Mouse (Mus musculus) brain, adult 10 weeks (tissue): ENCODE data around the gene Fkbp3. TPM values are rescaled to one million over a fixed set of nuclear protein-coding genes. Genes with fewer than 3 reads are reported as not detected.

Source experiments
- polyA plus RNA-seq: library from polyadenylated mRNA; stranded (reverse); fragments of 350-450 nt; fragmentation: Illumina TruSeq; extraction: RNeasy Lipid Tissue Mini Kit (QIAGEN cat#74804); gene quantifications from one replicate; pipeline ENCODE4 v1.2.3, GENCODE M21; 2015; ENCODE audit warnings: low read depth, low replicate concordance

Gene Fkbp3
- polyA plus RNA-seq: 325 TPM

GRCm38 (mm10) chr12:65073611-65074178, at the start of gene Fkbp3:
TSS of gene Fkbp3 (minus strand) at chr12:65074007.

GRCm38 (mm10) chr12:65075085-65075732, 1.4 kb upstream of the Fkbp3 start, which contains the start of gene Fancm:
TSS of gene Fancm (plus strand) at chr12:65075603.

GRCm38 (mm10) chr12:65036190-65036870, 37.5 kb downstream of the Fkbp3 start, which contains the start of gene Prpf39:
TSS of gene Prpf39 (plus strand) at chr12:65036333.

Other genes with a start within 250 kb of the Fkbp3 start
- gene Gm527, start 156.1 kb downstream of the Fkbp3 start, polyA plus RNA-seq: 18.2 TPM
- gene Klhl28, start 108.5 kb downstream of the Fkbp3 start, polyA plus RNA-seq: 13.5 TPM
- gene Togaram1, start 108.2 kb downstream of the Fkbp3 start, polyA plus RNA-seq: 26.9 TPM
- 35.0 TPM for gene Prpf39, start 37.7 kb downstream of the Fkbp3 start, polyA plus RNA-seq
- 4.7 TPM for gene Fancm, start 1.6 kb upstream of the Fkbp3 start, polyA plus RNA-seq
- gene Mis18bp1, start 98.6 kb upstream of the Fkbp3 start, polyA plus RNA-seq: 0.58 TPM
- gene Wdr20rt, start 151.5 kb upstream of the Fkbp3 start, polyA plus RNA-seq: not detected